Mouse (Mus musculus) midbrain, postnatal 0 days (tissue): Measurements from ENCODE around the gene Parp9. TPM values are rescaled to one million over a fixed set of nuclear protein-coding genes. Genes with fewer than 3 reads are reported as not detected.
A peak's percentile ranks its signal among the peaks of the same experiment; 100 is the strongest.

Source experiments
- ATAC-seq: fragments of 200-750 bp; cut with Nextera tagmentation; 2 replicates; pipeline ENCODE4 v1.8.0; 2017; ENCODE audit warnings: moderate number of reproducible peaks, mild to moderate bottlenecking, moderate TSS enrichment, moderate library complexity; ENCODE audit not compliant: low FRiP score
- DNase-seq: peaks from one replicate; pipeline ENCODE4 v3.0.0-alpha.2; 2015; ENCODE audit warnings: low spot score
- H3K27ac ChIP-seq: fragments of 300-500 bp; sonication (generic); 2 replicates; pipeline ENCODE4 v1.5.1; 2014; ENCODE audit warnings: low read depth, mild to moderate bottlenecking, low read length, mixed read lengths
- H3K27me3 ChIP-seq: fragments of 300-500 bp; sonication (generic); 2 replicates; pipeline ENCODE4 v1.6.1; 2014; ENCODE audit warnings: low read length, control low read depth, mixed read lengths; ENCODE audit not compliant: insufficient read depth
- H3K36me3 ChIP-seq: fragments of 300-500 bp; sonication (generic); 2 replicates; pipeline ENCODE4 v1.6.1; 2014; ENCODE audit warnings: low read length, control low read depth, mixed read lengths; ENCODE audit not compliant: insufficient read depth
- H3K4me1 ChIP-seq: fragments of 300-500 bp; sonication (generic); 2 replicates; pipeline ENCODE4 v1.6.1; 2014; ENCODE audit warnings: mild to moderate bottlenecking, control low read depth, antibody characterized with exemption, low read length, mixed read lengths; ENCODE audit not compliant: insufficient read depth
- H3K4me2 ChIP-seq: fragments of 300-500 bp; sonication (generic); 2 replicates; pipeline ENCODE4 v1.6.1; 2014; ENCODE audit warnings: low read depth, mild to moderate bottlenecking, low read length, mixed read lengths; ENCODE audit not compliant: poor library complexity, severe bottlenecking
- H3K4me3 ChIP-seq: fragments of 300-500 bp; sonication (generic); 2 replicates; pipeline ENCODE4 v1.5.1; 2014; ENCODE audit warnings: low read depth, mild to moderate bottlenecking, low read length, moderate library complexity
- H3K9ac ChIP-seq: fragments of 300-500 bp; sonication (generic); replicated peaks from 2 replicates; pipeline ENCODE4 v1.6.1; 2014; ENCODE audit warnings: mild to moderate bottlenecking, low read length, moderate library complexity, mixed read lengths; ENCODE audit not compliant: poor library complexity, severe bottlenecking
- H3K9me3 ChIP-seq: fragments of 300-500 bp; sonication (generic); 2 replicates; pipeline ENCODE4 v1.6.1; 2016; ENCODE audit warnings: low read length, control low read depth
- CTCF ChIP-seq: IDR thresholded peaks from 2 replicates; pipeline ENCODE4 v1.5.1; 2016; ENCODE audit warnings: antibody characterized with exemption, mild to moderate bottlenecking
- WGBS: fragments of 180-500 bp; shearing (Covaris S2); extraction: QIAGEN DNeasy Blood & Tissue Kit; methylation state at CpG from one replicate; pipeline ENCODE4 v1.1.7; 2014; 5-methylcytosine and 5-hydroxymethylcytosine counted together
- polyA plus RNA-seq: library from polyadenylated mRNA; unstranded; fragments of >200 nt; fragmentation: Nextera tagmentation; extraction: Ambion mirVana; gene quantifications from 2 replicates; pipeline ENCODE4 v1.2.1, GENCODE M21; 2015
- total RNA-seq: library from RNA; depleted of rRNA; stranded (reverse); fragments of >200 nt; gene quantifications from 2 replicates; pipeline ENCODE4 v1.2.3, GENCODE M21; 2014

The Parp9 gene
- total and polyA plus RNA-seq, 2 experiments from 2014 or later, result 1.9 to 3.0 TPM

DNA sequence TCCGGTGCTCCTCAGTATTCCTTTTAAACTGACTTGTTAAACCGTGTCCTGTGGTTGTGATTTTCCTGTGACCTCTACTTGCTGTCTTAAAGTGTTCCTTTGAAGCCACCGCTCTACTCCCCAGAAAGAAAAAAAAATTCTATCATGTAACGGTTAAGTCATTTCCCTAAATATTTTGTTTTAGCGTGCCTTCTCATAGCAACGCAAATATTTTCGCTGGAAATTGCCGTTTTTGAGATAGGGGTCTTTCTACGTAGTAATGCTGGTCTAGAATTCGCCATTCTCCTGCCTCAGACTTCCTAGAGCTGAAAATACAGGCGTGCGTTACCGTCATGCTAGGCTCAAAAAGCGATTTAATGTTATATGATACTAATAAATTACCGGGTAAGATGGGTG is 44.2 kb downstream of the Parp9 start:
- Histone ChIP-seq H3K9me3 (no peaks in the 10 kb centered on the region), H3K27ac (peak overlapping the region; percentile 97), H3K27me3 (no peaks in the 10 kb centered on the region), H3K4me1 (no peaks in the 10 kb centered on the region; the same call in 1 of the 2 replicates), H3K9ac (peak overlapping the region; percentile 91), H3K36me3 (no peaks in the 10 kb centered on the region), H3K4me3 (peak overlapping the region; percentile 81), H3K4me2 (peak overlapping the region; percentile 58)
- ATAC-seq, result peak; percentile 4
- no peak for TF ChIP-seq CTCF
- 5% methylated on average over 15 of the region's 15 CpGs for WGBS
- no peak for DNase-seq

- no peak; the same call in 1 of the 2 replicates for TF ChIP-seq CTCF
- peak overlapping the region; percentile 97 for H3K27ac ChIP-seq
- H3K4me3 ChIP-seq, result peak overlapping the region; percentile 81
- H3K36me3 ChIP-seq, result no peaks in the 10 kb centered on the region
- H3K4me1 ChIP-seq, result no peaks in the 10 kb centered on the region; the same call in 1 of the 2 replicates
- peak overlapping the region; percentile 91 for H3K9ac ChIP-seq
- H3K4me2 ChIP-seq, result peak overlapping the region; percentile 58
- WGBS, result under 1% methylated on average over 30 of the region's 54 CpGs
- no peaks in the 10 kb centered on the region for H3K27me3 ChIP-seq
- DNase-seq (peak; percentile 95), ATAC-seq (peak; percentile 96)
- H3K9me3 ChIP-seq, result no peaks in the 10 kb centered on the region
These were observed 44.7 kb downstream of the Parp9 start for GRCm38 (mm10) chr16:35982902-35983516.

DNA sequence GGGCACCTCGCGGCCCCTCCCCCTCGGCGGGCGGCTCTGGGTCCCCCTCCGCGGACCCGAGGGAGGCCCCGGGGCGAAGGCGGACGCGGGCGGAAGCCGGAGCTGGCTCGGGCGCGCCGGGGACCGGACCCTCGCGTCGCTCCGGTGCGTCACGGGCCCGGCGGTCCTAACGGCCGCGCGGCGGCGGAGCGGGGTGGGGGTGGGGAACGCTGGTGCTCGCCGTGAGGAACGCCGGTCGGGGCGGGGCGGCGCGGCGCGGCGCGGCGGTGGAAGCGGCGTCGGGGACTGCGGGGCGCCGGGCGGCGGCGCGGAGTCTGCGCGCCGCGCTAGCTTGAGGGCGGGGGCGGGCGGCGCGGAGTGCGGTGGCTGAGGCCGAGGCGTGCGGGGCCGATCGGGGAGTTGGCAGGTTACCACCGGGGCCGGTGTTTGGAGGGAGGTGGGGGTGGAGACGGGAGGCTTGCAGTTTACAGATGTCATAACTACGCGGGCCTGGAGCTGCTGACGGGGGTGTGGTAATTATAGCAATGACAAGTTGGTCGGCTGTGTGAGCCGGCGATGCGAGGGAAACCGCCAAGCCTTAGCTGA is 45.3 kb downstream of the Parp9 start:
- H3K9ac ChIP-seq, result peak overlapping the region; percentile 91
- DNase-seq (peak; percentile 60), ATAC-seq (peak; percentile 81)
- no peaks in the 10 kb centered on the region for H3K9me3 ChIP-seq
- H3K36me3 ChIP-seq, result no peaks in the 10 kb centered on the region
- peak overlapping the region; percentile 97 for H3K27ac ChIP-seq
- TF ChIP-seq CTCF, result no peak
- WGBS, result under 1% methylated on average over 27 of the region's 86 CpGs
- H3K4me1 ChIP-seq, result no peaks in the 10 kb centered on the region; the same call in 1 of the 2 replicates
- H3K4me2 ChIP-seq, result peak overlapping the region; percentile 58
- peak overlapping the region; percentile 81 for H3K4me3 ChIP-seq
- H3K27me3 ChIP-seq, result no peaks in the 10 kb centered on the region

DNA sequence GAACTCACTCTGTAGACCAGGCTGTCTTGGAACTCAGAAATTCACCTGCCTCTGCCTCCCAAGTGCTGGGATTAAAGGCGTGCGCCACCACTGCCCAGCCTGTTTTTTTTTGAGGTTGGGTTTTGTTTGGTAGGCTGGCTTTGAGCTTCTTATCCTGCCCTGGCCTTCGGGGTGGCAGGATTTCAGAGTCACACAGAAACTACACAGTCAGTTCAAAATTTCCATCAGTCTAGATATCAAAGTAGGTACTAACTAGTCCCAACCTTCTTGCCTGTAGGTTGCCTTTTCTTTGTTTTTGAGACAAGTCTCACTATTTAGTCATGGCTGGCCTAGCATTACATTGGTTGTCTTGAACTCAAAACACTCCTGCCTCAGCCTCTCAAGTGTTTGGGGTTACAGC is 46.2 kb downstream of the Parp9 start:
- H3K27ac ChIP-seq, result no peak overlapping the region
- H3K9ac ChIP-seq, result no peak overlapping the region
- DNase-seq (no peak), ATAC-seq (no peak)
- no peaks in the 10 kb centered on the region for H3K36me3 ChIP-seq
- peak overlapping the region; percentile 58 for H3K4me2 ChIP-seq
- no peaks in the 10 kb centered on the region; the same call in 1 of the 2 replicates for H3K4me1 ChIP-seq
- peak overlapping the region; percentile 81 for H3K4me3 ChIP-seq
- H3K9me3 ChIP-seq, result no peaks in the 10 kb centered on the region
- WGBS, result 47% methylated on average over 3 of the region's 3 CpGs
- no peaks in the 10 kb centered on the region for H3K27me3 ChIP-seq
- no peak for TF ChIP-seq CTCF

DNA sequence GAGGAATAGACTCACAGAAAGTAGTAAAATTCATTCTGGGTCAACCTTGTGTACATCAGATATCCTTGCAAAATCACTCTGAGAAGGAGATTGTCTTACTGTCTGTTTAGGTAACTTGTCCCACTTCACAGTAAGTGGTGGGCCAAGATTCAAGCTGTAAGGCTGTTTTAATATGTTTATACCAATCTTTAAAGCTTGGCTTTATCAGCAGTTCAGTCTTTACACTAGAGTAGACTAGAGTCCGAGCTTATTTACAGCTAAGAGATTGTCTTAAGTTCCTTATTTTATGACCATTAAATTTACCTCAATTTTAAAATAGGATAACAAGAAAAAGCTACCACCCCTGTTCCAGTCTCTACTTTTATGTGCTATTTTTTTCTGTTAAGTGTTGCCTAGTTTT is 49.7 kb downstream of the Parp9 start:
- Histone ChIP-seq H3K9ac (no peak overlapping the region), H3K27ac (no peak overlapping the region), H3K4me3 (no peak overlapping the region), H3K4me1 (no peaks in the 10 kb centered on the region; the same call in 1 of the 2 replicates), H3K27me3 (no peaks in the 10 kb centered on the region), H3K36me3 (no peaks in the 10 kb centered on the region), H3K9me3 (no peaks in the 10 kb centered on the region), H3K4me2 (no peak overlapping the region)
- DNase-seq (no peak), ATAC-seq (no peak)
- no peak for TF ChIP-seq CTCF
- 93% methylated on average over 1 of the region's 1 CpGs for WGBS

- DNase-seq (no peak), ATAC-seq (no peak)
- WGBS, result 89% methylated on average over 1 of the region's 1 CpGs
- no peak overlapping the region for H3K9ac ChIP-seq
- H3K27ac ChIP-seq, result no peak overlapping the region
- TF ChIP-seq CTCF, result no peak
- no peaks in the 10 kb centered on the region for H3K4me1 ChIP-seq
- no peak overlapping the region for H3K4me2 ChIP-seq
- no peaks in the 10 kb centered on the region for H3K27me3 ChIP-seq
- no peaks in the 10 kb centered on the region for H3K9me3 ChIP-seq
- H3K36me3 ChIP-seq, result no peaks in the 10 kb centered on the region
- no peak overlapping the region for H3K4me3 ChIP-seq
These were observed 54.1 kb downstream of the Parp9 start for GRCm38 (mm10) chr16:35992391-35992790.
